Mouse (Mus musculus): Measurements from ENCODE around the gene Clk2.

DNA sequence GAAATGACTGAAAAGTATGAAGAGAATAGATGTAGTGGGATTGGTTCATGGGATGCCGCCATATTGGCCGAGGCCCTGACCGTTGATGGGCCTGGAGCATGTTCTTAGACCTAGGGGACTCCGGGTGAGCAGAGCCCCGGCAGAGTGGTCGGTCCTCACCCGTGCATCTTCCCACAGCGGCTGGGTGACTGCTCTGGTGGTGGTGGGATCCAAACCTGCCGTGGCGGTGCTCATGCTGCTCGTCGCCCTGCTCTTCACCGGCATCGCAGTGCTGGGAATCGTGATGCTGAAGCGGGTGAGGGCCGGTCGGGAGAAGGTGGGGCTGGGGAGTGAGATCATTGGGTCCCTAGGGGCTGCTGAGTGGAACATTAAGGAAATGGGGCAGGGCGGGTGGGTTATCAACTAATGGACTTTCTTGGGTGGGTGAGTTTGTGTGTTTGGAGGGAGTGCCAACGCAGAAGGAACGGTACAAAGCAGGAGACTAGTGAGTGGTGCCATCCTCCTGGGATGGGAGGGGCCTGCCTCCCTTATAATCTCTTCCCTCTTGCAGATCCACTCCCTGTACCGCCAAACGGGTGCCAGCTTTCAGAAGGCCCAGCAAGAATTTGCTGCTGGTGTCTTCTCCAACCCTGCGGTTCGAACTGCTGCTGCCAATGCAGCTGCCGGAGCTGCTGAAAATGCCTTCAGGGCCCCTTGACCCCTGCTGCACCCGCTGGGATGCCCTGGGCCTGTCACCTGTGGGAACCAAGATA lies 17.3 kb downstream of the Clk2 start:
- no peak for TF ChIP-seq POLR2A (IDR thresholded peaks at IDR 0.05; ENCODE audit: insufficient read depth, low read depth, low read length)
- no peak for TF ChIP-seq CTCF (IDR thresholded peaks at IDR 0.05)
